Mouse (Mus musculus) MEL (cell line): ENCODE results near the gene Slc2a1. TPM values are rescaled to one million over a fixed set of nuclear protein-coding genes. Genes with fewer than 3 reads are reported as not detected.
A peak's percentile ranks its signal among the peaks of the same experiment; 100 is the strongest.

Experiments
- DNase-seq: peaks from one replicate; pipeline ENCODE4 v3.0.0; 2011; ENCODE audit warnings: low read depth, low spot score
- H3K27ac ChIP-seq: 2 replicates; pipeline ENCODE4 v1.5.1; 2012; ENCODE audit warnings: low read depth, mild to moderate bottlenecking, control low read depth, low read length, moderate library complexity; ENCODE audit not compliant: control insufficient read depth
- H3K27me3 ChIP-seq, 2 experiments: fragments of 150-350 bp in 1 of 2; sonication (generic) in 1 of 2; 2 replicates each; pipeline ENCODE4 v1.6.1; 2012; ENCODE audit warnings: low read length in 2 of 2, mild to moderate bottlenecking in 2 of 2, improper control_type of control experiment in 1 of 2, moderate library complexity in 1 of 2; ENCODE audit not compliant: insufficient read depth in 2 of 2, control insufficient read depth in 1 of 2
- H3K36me3 ChIP-seq, 2 experiments: 2 replicates each; pipeline ENCODE4 v1.6.1; 2012 to 2014; ENCODE audit warnings: low read length in 2 of 2, improper control_type of control experiment in 1 of 2, inconsistent platforms in 1 of 2, mild to moderate bottlenecking in 1 of 2; ENCODE audit not compliant: insufficient read depth in 2 of 2, control insufficient read depth in 1 of 2
- H3K4me1 ChIP-seq, 2 experiments: fragments of 150-350 bp in 1 of 2; sonication (generic) in 1 of 2; 2 replicates each; pipeline ENCODE4 v1.6.1; 2012; ENCODE audit warnings: low read length in 2 of 2, improper control_type of control experiment in 1 of 2, mild to moderate bottlenecking in 1 of 2; ENCODE audit not compliant: insufficient read depth in 2 of 2, control insufficient read depth in 1 of 2
- H3K4me3 ChIP-seq, 2 experiments: fragments of 150-350 bp in 1 of 2; sonication (generic) in 1 of 2; 2 replicates each; pipeline ENCODE4 v1.5.1; 2012; ENCODE audit warnings: low read depth in 2 of 2, low read length in 2 of 2, mild to moderate bottlenecking in 2 of 2, moderate library complexity in 2 of 2, control low read depth in 1 of 2, improper control_type of control experiment in 1 of 2; ENCODE audit not compliant: control insufficient read depth in 1 of 2, insufficient read depth in 1 of 2
- H3K79me2 ChIP-seq: 2 replicates; pipeline ENCODE4 v1.6.1; 2012; ENCODE audit warnings: mild to moderate bottlenecking, low read length, moderate library complexity; ENCODE audit not compliant: control insufficient read depth, poor library complexity, insufficient read depth
- H3K9ac ChIP-seq: 2 replicates; pipeline ENCODE4 v1.6.1; 2012; ENCODE audit warnings: low read depth, mild to moderate bottlenecking, control low read depth, low read length, moderate library complexity; ENCODE audit not compliant: control insufficient read depth, poor library complexity, severe bottlenecking
- H3K9me3 ChIP-seq: fragments of 150-350 bp; sonication (generic); replicated peaks from 2 replicates; pipeline ENCODE4 v1.6.1; 2012; ENCODE audit warnings: mild to moderate bottlenecking, low read length, improper control_type of control experiment, moderate library complexity; ENCODE audit not compliant: insufficient read depth
- BHLHE40 ChIP-seq: IDR thresholded peaks from 2 replicates; pipeline ENCODE4 v1.6.1; 2012; ENCODE audit warnings: low read depth, mild to moderate bottlenecking, inconsistent platforms, low read length, improper control_type of control experiment, borderline replicate concordance
- CHD1 ChIP-seq: IDR thresholded peaks from 2 replicates; pipeline ENCODE4 v1.6.1; 2012; ENCODE audit warnings: low read depth, mild to moderate bottlenecking, inconsistent platforms, low read length, improper control_type of control experiment
- CHD2 ChIP-seq: IDR thresholded peaks from 2 replicates; pipeline ENCODE4 v1.6.1; 2011; ENCODE audit warnings: low read length, improper control_type of control experiment
- E2F4 ChIP-seq: IDR thresholded peaks from 2 replicates; pipeline ENCODE4 v1.6.1; 2011; ENCODE audit warnings: low read depth, low read length, improper control_type of control experiment, borderline replicate concordance
- ELF1 ChIP-seq: IDR thresholded peaks from 2 replicates; pipeline ENCODE4 v1.6.1; 2014; ENCODE audit warnings: low read depth, mild to moderate bottlenecking, inconsistent platforms, low read length, improper control_type of control experiment, moderate library complexity
- ETS1 ChIP-seq: IDR thresholded peaks from 2 replicates; pipeline ENCODE4 v1.6.1; 2012; ENCODE audit warnings: low read depth, mild to moderate bottlenecking, inconsistent platforms, low read length, improper control_type of control experiment, moderate library complexity
- GABPA ChIP-seq: IDR thresholded peaks from 2 replicates; pipeline ENCODE4 v1.6.1; 2012; ENCODE audit warnings: low read depth, mild to moderate bottlenecking, inconsistent platforms, low read length, improper control_type of control experiment, moderate library complexity
- GATA1 ChIP-seq: IDR thresholded peaks from 2 replicates; pipeline ENCODE4 v1.6.1; 2011; ENCODE audit warnings: low read depth, low read length, improper control_type of control experiment
- HCFC1 ChIP-seq: IDR thresholded peaks from 2 replicates; pipeline ENCODE4 v1.6.1; 2012; ENCODE audit warnings: low read depth, mild to moderate bottlenecking, inconsistent platforms, low read length, improper control_type of control experiment, moderate library complexity
- JUND ChIP-seq: IDR thresholded peaks from 2 replicates; pipeline ENCODE4 v1.6.1; 2011; ENCODE audit warnings: low read depth, mild to moderate bottlenecking, improper control_type of control experiment, low read length
- MAX ChIP-seq: IDR thresholded peaks from 2 replicates; pipeline ENCODE4 v1.6.1; 2011; ENCODE audit warnings: low read length, improper control_type of control experiment
- MEF2A ChIP-seq: IDR thresholded peaks from 2 replicates; pipeline ENCODE4 v1.6.1; 2014; ENCODE audit warnings: low read depth, mild to moderate bottlenecking, inconsistent platforms, low read length, improper control_type of control experiment; ENCODE audit not compliant: poor library complexity, insufficient replicate concordance, severe bottlenecking; ENCODE audit errors: extremely low read depth
- MXI1 ChIP-seq: IDR thresholded peaks from 2 replicates; pipeline ENCODE4 v1.6.1; 2011; ENCODE audit warnings: mild to moderate bottlenecking, low read depth, low read length, improper control_type of control experiment
- MYC ChIP-seq: IDR thresholded peaks from 2 replicates; pipeline ENCODE4 v1.6.1; 2011; ENCODE audit warnings: low read depth, mild to moderate bottlenecking, low read length, improper control_type of control experiment, moderate library complexity
- NELFE ChIP-seq: IDR thresholded peaks from 2 replicates; pipeline ENCODE4 v1.6.1; 2011; ENCODE audit warnings: low read depth, low read length, improper control_type of control experiment
- NRF1 ChIP-seq: IDR thresholded peaks from 2 replicates; pipeline ENCODE4 v1.6.1; 2014; ENCODE audit warnings: low read depth, mild to moderate bottlenecking, inconsistent platforms, low read length, improper control_type of control experiment, moderate library complexity; ENCODE audit not compliant: poor library complexity, insufficient read depth, severe bottlenecking
- POLR2AphosphoS2 ChIP-seq: IDR thresholded peaks from 2 replicates; pipeline ENCODE4 v1.6.1; 2011; ENCODE audit warnings: low read length, improper control_type of control experiment
- RAD21 ChIP-seq: IDR thresholded peaks from 2 replicates; pipeline ENCODE4 v1.6.1; 2011; ENCODE audit warnings: mild to moderate bottlenecking, low read depth, low read length, improper control_type of control experiment
- RCOR1 ChIP-seq: IDR thresholded peaks from 2 replicates; pipeline ENCODE4 v1.6.1; 2012; ENCODE audit warnings: low read depth, mild to moderate bottlenecking, inconsistent platforms, low read length, improper control_type of control experiment
- SIN3A ChIP-seq: IDR thresholded peaks from 2 replicates; pipeline ENCODE4 v1.6.1; 2012; ENCODE audit warnings: low read length, improper control_type of control experiment, inconsistent platforms
- TBP ChIP-seq: IDR thresholded peaks from 2 replicates; pipeline ENCODE4 v1.8.0; 2011; ENCODE audit warnings: low read depth, low read length, improper control_type of control experiment
- USF1 ChIP-seq: IDR thresholded peaks from 2 replicates; pipeline ENCODE4 v1.6.1; 2014; ENCODE audit warnings: low read depth, mild to moderate bottlenecking, inconsistent platforms, low read length, improper control_type of control experiment, moderate library complexity
- USF2 ChIP-seq, 2 experiments: IDR thresholded peaks; 2 replicates each; pipeline ENCODE4 v1.6.1; 2011 to 2012; ENCODE audit warnings: improper control_type of control experiment in 2 of 2, low read length in 2 of 2, borderline replicate concordance in 1 of 2, inconsistent platforms in 1 of 2, low read depth in 1 of 2, mild to moderate bottlenecking in 1 of 2; ENCODE audit not compliant: insufficient read depth in 1 of 2
- ZC3H11A ChIP-seq: IDR thresholded peaks from 2 replicates; pipeline ENCODE4 v1.6.1; 2012; ENCODE audit warnings: low read depth, mild to moderate bottlenecking, inconsistent platforms, low read length, improper control_type of control experiment
- ZKSCAN1 ChIP-seq: IDR thresholded peaks from 2 replicates; pipeline ENCODE4 v1.6.1; 2012; ENCODE audit warnings: low read depth, mild to moderate bottlenecking, inconsistent platforms, low read length, improper control_type of control experiment, moderate library complexity
- ZMIZ1 ChIP-seq: IDR thresholded peaks from 2 replicates; pipeline ENCODE4 v1.6.1; 2012; ENCODE audit warnings: low read depth, mild to moderate bottlenecking, inconsistent platforms, low read length, improper control_type of control experiment, moderate library complexity
- ZNF384 ChIP-seq: IDR thresholded peaks from 2 replicates; pipeline ENCODE4 v1.6.1; 2012; ENCODE audit warnings: low read depth, mild to moderate bottlenecking, inconsistent platforms, low read length, improper control_type of control experiment
- polyA plus RNA-seq, 2 experiments: library from polyadenylated mRNA; stranded (reverse) in 1 of 2; unstranded in 1 of 2; fragments of >175 nt in 1 of 2; fragments of >200 nt in 1 of 2; gene quantifications; 2 replicates each; pipeline versions ENCODE4 v1.2.1 to v1.2.4; 2012; ENCODE audit warnings: low replicate concordance in 2 of 2, low read depth in 1 of 2; ENCODE audit not compliant: insufficient read length in 2 of 2, insufficient read depth in 1 of 2, missing spikeins in 1 of 2
- total RNA-seq: library from RNA; depleted of rRNA; stranded (reverse); fragments of 300-350 nt; gene quantifications from 2 replicates; pipeline ENCODE4 v1.2.3, GENCODE M21; 2012

Slc2a1 gene
- total and polyA plus RNA-seq, 3 experiments, result 15.9 to 99.5 TPM; not detected in 1

DNA sequence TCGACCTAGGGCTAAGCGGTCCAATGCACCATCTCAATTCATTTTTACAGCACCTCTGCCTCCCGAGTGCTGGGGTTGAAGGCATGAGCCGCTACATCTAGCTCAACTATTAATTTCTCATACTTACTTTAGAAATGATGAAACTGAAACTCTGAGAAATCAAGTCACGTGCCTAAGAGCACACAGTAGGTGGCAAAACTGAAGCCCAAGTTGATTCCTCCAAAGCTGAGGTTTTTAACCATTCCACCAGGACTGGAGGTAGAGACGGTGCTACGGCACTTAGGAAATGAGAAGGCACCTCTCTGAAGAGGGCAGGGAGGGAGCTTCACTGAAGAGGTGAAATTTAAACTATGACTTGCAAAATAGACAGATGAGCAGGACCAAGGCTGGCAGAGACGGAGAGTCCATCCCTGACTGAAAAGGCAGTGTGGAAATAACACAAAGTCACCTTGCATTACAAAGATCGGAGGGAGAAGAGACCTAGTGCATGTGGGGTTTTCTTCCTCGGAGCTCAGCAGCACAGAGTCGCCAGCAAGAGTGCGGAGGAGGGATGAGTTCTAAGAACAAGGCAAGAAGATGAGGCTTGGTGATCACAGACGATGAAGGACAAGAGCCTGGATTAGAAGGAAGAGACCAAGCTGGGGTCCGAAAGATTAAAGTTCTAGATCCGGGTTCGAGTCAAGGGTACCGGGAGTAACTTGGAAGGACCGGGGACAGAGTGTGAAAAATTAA is 64.6 kb downstream of the Slc2a1 start:
- H3K4me1 ChIP-seq, result peaks cover 0 to 8% of the 10 kb centered on the region in 2 experiments; a peak in 2 of 4 replicates
- no peaks in the 10 kb centered on the region for H3K27me3 ChIP-seq
- H3K27ac ChIP-seq, result no peak overlapping the region
- H3K36me3 ChIP-seq, result peaks cover 0 to 7% of the 10 kb centered on the region in 2 experiments; a peak in 3 of 4 replicates
- peak overlapping the region; percentile 72 to 98 for H3K4me3 ChIP-seq
- TF ChIP-seq ZMIZ1 (no peak), USF2 (IDR thresholded peaks at IDR 0.05; ENCODE audit: borderline replicate concordance in 1 of 2, insufficient read depth in 1 of 2, low read depth in 1 of 2, low read length in 2 of 2) (no peak), USF1 (peak; percentile 24; the same call in 1 of the 2 replicates), E2F4 (no peak), BHLHE40 (peak; percentile 37; the same call in 1 of the 2 replicates), MXI1 (peak; percentile 10; the same call in 1 of the 2 replicates), ZKSCAN1 (peak; percentile 85), MAX (no peak)
- H3K79me2 ChIP-seq, result peaks cover 10% of the 10 kb centered on the region
- H3K9ac ChIP-seq, result peak overlapping the region; percentile 77
- H3K9me3 ChIP-seq, result no peaks in the 10 kb centered on the region
- peak; percentile 63 for DNase-seq

DNA sequence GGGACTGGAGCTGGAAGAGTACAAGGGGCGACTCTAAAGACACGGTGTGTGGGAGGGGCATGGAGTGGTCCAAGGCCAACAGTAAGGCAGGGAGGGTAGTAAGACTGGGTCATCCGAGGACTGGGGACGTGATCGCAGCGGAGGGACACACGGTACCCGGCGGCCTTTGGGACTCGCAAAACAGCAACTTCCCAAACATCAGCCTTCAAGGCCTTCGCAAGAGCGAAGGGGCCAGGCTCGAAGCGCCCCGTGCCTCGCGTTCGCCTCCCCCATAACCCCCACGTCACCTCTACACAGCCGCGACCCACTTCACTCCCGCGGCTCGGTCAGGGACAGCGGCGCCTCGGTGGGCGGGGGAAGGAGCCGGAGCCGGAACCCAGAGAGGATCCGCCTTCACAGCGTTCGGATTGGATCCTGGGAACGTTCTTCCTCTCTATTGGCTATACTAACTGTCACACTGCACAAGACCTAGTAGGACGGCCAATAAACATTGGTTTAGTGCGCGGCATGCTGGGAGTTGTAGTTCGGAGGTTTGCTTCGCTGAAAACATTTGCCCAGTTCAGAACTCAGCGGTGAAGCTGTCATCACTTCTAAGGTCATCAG is 65.4 kb downstream of the Slc2a1 start, which contains the start of gene Zfp691:
TSS of gene Zfp691 (minus strand) at position 345 of the 603 bp plus-strand sequence.
- H3K36me3 ChIP-seq, result peaks cover 0 to 11% of the 10 kb centered on the region in 2 experiments; a peak in 3 of 4 replicates
- peak within 1 kb of the TSS; percentile 8; the same call in 1 of the 2 replicates for H3K27ac ChIP-seq
- TF ChIP-seq NRF1 (peak; percentile 47; the same call in 1 of the 2 replicates), MXI1 (peak; percentile 69), GABPA (no peak), NELFE (peak; percentile 69), RCOR1 (no peak), MAX (peak; percentile 44), JUND (peak; percentile 24; the same call in 1 of the 2 replicates), ETS1 (peak; percentile 9; the same call in 1 of the 2 replicates), HCFC1 (peak; percentile 100), SIN3A (peak; percentile 90), ZMIZ1 (peak; percentile 80), POLR2AphosphoS2 (no peak), ZKSCAN1 (0 out of 2 replicates have a peak, but pooled peaks have one; percentile 31), USF1 (no peak), CHD1 (no peak), ZNF384 (0 out of 2 replicates have a peak, but pooled peaks have one; percentile 9), MYC (peak; percentile 68; the same call in 1 of the 2 replicates), ZC3H11A (no peak), MEF2A (no peak), ELF1 (peak; percentile 85), CHD2 (peak; percentile 94), TBP (peak; percentile 26; the same call in 1 of the 2 replicates), RAD21 (no peak), GATA1 (no peak)

More for the DNA sequence above, 65.4 kb downstream of the Slc2a1 start, which contains the start of gene Zfp691:
- Histone ChIP-seq H3K4me1 (peaks cover 0 to 8% of the 10 kb centered on the region in 2 experiments; a peak in 2 of 4 replicates), H3K9ac (peak within 1 kb of the TSS; percentile 77), H3K9me3 (no peaks in the 10 kb centered on the region), H3K27me3 (no peaks in the 10 kb centered on the region), H3K79me2 (peaks cover 10% of the 10 kb centered on the region), H3K4me3 (peak within 1 kb of the TSS; percentile 72 to 98)
- peak; percentile 97 for DNase-seq
